Mouse (Mus musculus) layer of hippocampus, adult 9-11 months (tissue): ENCODE measurements at regions not wholly inside any gene's neighbourhood (a gene's known extent, or its start where the extent isn't known, plus 50 kb on each side); places are given as distances from the start of the nearest gene placed in this dataset.

ENCODE experiments used
- DNase-seq: peaks from one replicate; pipeline ENCODE4 v3.0.0; 2022

GRCm38 (mm10) chr9:52839996-52840395, 160.4 kb upstream of the AI593442 start:
- peak; percentile 40 for DNase-seq

GRCm38 (mm10) chr9:52836151-52836630, 156.6 kb upstream of the AI593442 start:
- no peak for DNase-seq

- no peak for DNase-seq
Measured at GRCm38 (mm10) chr9:52835481-52836150, 156.0 kb upstream of the AI593442 start.

- no peak for DNase-seq
Measured at GRCm38 (mm10) chr9:52826781-52827180, 147.2 kb upstream of the AI593442 start.

- no peak for DNase-seq
Measured at GRCm38 (mm10) chr9:52816309-52816708, 136.7 kb upstream of the AI593442 start.

GRCm38 (mm10) chr9:52802969-52803368, 123.4 kb upstream of the AI593442 start:
- no peak for DNase-seq

GRCm38 (mm10) chr9:52801801-52802200, 122.2 kb upstream of the AI593442 start:
- DNase-seq, result no peak

- peak; percentile 8 for DNase-seq
Measured at GRCm38 (mm10) chr9:52800476-52800875, 120.9 kb upstream of the AI593442 start.

- DNase-seq, result peak; percentile 38
Measured at GRCm38 (mm10) chr9:52792596-52792995, 113.0 kb upstream of the AI593442 start.

GRCm38 (mm10) chr9:52782520-52782919, 102.9 kb upstream of the AI593442 start:
- no peak for DNase-seq

GRCm38 (mm10) chr9:52776542-52776941, 97.0 kb upstream of the AI593442 start:
- no peak for DNase-seq

- no peak for DNase-seq
Measured at GRCm38 (mm10) chr9:52775232-52775631, 95.7 kb upstream of the AI593442 start.

- DNase-seq, result peak; percentile 52
Measured at GRCm38 (mm10) chr9:52768056-52768455, 88.5 kb upstream of the AI593442 start.

- DNase-seq, result no peak
Measured at GRCm38 (mm10) chr9:52765809-52766208, 86.2 kb upstream of the AI593442 start.

GRCm38 (mm10) chr9:52762836-52763235, 83.3 kb upstream of the AI593442 start:
- peak; percentile 86 for DNase-seq

- no peak for DNase-seq
Measured at GRCm38 (mm10) chr9:52761257-52761656, 81.7 kb upstream of the AI593442 start.

- peak; percentile 38 for DNase-seq
Measured at GRCm38 (mm10) chr9:52748366-52748765, 68.8 kb upstream of the AI593442 start.

GRCm38 (mm10) chr9:52738560-52739100, 59.0 kb upstream of the AI593442 start:
- peak; percentile 4 for DNase-seq
